Mouse (Mus musculus) adrenal gland, adult 8-10 months (tissue): ENCODE results near the gene Mroh8. TPM values are rescaled to one million over a fixed set of nuclear protein-coding genes. Genes with fewer than 3 reads are reported as not detected.

Source experiments
- DNase-seq: peaks from one replicate; pipeline ENCODE4 v3.0.0; 2022
- total RNA-seq, 4 experiments: library from RNA; stranded (reverse); gene quantifications; 2 replicates each; pipeline ENCODE4 v1.2.4; 2022

Gene Mroh8
- total RNA-seq, result under 1 TPM; 0.17 to 0.89 (median 0.31) TPM

DNA sequence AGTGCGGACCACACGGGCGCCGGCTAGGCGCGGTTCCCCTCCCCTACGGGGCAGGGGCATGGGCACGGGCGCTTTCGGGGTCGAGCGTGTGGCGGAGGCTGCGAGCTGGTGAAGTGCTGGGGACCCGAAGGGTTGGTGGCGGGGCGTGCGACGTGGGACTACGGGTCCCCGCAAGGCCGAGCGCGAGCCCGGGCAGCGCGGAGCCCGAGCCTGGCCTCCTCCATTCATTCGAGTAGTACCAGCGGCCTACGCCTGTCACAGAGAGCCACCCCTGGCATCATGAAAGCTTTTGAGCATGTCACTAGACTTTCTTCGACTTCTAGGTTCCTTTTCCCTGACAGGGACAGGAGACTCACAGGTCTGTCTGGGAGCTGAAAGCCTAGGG is at the start of gene Mroh8:
Gene Mroh8 (minus strand): TSS at position 134 of the 385 bp plus-strand sequence.
- DNase-seq, result no peak

DNA sequence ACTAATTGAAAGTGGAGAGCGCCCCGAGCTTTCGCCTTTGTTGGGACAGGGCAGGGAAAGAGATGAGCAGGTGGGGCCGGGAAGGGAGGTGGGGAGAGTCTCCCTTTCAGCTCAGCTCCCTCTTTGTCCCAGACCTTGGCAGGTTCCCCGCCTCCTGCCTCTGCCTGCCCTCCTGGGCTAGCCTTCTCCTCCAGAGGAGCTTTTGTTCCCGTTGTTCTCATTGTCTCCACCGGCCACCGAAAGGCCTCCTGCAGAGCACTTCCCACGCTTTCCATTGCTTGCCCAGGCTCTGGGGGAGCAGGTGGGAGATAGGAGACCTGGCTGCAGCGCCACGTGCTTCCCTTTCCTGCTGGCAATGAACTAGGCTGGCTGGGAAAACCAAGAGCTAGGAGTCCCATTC is 49.2 kb upstream of the Mroh8 start:
- no peak for DNase-seq

DNA sequence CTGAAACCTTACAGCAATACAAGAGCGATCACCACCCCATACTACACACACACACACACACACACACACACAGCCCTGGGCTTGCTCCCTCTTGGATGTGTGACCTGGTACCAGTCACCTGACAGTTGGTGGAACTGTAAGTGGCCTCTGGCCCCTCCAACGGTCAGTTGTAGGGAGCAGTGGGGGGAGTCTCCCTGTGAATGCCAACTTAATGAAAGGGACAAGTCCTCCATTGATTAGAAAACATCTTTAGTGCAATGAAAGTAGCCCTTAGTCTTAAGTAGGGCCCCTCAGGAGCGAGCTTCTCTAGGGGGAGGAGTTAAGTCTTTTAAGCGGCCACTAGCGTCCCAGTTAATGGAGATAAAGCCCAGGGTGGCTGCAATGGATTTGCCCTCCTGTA is 48.8 kb upstream of the Mroh8 start:
- DNase-seq, result no peak

DNA sequence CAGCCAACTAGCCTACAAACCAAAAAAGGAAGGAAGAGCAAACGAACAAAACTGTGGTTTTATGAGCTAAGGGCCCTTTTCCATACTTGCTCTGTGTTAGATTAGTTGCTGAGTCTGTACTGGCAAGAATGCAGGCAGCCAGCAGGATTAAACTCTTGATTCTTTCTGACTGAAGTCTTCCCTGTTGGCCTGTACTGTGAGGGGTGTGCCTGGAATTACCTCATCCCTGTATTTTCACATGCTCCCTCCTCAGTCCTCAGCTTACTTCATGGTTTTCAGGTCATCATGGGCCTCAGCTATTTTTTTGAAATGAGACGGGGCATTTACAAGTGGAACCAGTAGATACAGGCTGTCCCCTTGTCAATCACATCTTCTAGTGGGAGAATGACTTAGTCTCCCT is 45.9 kb upstream of the Mroh8 start:
- DNase-seq, result no peak

DNA sequence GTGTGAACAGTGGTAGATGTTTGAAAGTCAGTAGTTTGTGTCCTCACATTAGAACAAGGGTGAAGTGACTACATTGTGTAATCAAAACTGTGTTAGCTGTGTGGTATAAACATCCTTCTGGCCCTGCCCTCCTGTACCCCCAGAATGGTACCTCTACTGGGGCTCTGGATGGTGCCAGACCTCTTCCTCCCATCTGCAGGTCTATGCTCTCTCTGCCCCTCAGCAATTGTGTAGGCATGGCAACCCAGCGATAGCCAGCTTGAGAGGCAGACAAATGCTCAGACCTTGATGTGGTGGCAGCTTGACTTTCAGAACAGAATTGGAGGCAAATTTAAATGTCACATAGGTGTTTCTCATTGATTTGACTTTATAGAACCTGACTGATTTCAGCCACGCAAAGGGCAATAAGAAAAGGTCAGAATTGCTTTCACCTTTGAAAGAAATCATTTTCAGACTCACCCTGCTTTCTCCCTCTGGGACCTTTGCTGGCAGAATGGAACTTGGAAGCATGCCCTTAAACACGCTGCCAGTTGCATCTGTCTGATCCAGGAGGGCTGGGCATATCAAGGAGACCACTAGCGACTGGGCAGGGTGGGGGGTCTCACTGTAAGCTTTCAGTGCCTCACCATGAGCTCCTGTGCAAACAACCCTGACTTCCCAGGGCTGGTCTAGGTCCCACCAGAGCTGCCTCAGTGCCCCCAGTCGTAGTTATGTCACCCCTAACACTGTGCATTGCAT is 42.8 kb upstream of the Mroh8 start:
- no peak for DNase-seq

DNA sequence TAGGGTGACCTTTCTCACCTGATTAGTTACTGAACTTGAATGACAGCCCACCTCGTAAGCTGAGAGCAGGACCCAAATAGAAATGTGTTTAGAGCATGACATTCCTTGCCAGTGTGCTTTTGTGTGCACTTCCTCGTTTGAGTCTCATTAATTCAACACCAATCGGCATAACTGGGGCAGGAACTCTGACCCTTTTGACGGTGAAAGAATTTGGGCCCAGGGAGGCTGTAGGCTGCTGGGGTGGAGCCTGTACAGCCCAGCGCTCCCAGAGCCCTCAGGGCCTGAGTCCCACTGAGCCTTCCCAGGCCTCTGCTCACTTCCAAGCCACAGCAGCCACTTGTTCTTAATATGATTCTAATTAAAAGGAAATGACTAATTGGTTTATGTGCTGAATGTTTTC is 41.5 kb upstream of the Mroh8 start:
- no peak for DNase-seq

DNA sequence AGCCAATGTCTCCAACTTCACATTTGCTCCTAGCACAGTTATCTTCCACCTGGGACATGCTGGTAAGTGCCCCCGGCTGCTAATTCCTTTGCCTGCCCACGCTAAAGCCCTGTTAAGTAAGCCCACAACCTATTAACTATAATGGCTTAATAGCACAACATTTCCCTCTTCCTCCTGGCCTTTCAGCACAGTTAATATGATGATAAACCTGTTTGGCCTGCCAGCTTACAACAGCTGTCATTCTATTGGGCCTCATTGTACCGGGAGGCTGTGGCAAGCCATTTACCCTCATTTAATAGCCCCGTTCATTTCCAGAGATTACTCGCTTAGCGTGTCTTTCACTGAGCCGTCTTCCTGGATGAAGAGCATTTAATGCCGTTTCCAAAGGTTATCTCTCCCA is 40.8 kb upstream of the Mroh8 start:
- DNase-seq, result no peak

DNA sequence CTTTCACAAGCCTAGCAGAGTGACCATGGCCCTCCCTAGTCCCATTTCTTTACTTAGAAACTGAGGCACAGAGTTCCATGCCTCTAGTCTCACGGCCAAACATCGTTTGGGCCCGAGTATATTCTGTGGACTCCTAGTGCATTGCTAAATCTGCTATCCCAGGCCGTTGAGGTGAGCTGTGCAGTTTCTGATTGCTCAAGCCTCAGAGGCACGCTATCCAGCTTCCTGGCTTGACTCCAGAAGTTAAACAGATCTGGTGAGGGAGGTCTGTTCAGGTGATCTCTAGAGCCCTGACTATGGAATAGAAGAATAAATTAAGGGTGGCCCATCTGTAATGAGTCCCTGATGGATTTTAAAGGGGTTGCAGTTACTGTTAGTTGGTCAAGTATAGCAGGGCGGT is 37.9 kb upstream of the Mroh8 start:
- DNase-seq, result no peak

DNA sequence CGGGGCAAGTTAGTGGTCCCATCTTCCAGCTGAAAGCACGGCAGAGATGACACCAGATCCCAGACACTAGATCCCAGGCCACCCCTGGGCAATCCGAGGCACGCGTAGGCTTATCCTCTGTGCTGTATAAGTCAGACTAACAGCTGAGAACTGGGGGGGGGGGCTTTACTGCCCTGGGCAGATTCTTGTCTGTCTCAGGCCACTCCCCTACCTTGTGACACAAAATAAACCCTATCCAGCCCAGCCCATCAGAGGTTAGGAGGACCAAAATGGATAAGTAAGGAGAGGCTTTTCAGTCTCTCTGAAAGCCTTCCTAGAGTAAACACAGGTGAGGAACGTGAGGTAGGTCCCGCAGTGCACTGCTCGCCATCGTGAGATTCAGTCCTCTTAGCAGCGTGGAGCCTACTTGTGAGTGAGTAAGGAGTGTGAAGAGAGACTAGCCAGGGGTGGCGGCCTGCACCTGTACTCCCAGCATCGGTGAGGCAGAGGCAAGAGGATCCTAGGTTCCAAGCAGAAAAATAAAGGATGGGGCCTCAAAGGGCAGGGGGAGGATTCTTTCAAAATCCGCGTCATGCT is 37.1 kb upstream of the Mroh8 start:
- no peak for DNase-seq

DNA sequence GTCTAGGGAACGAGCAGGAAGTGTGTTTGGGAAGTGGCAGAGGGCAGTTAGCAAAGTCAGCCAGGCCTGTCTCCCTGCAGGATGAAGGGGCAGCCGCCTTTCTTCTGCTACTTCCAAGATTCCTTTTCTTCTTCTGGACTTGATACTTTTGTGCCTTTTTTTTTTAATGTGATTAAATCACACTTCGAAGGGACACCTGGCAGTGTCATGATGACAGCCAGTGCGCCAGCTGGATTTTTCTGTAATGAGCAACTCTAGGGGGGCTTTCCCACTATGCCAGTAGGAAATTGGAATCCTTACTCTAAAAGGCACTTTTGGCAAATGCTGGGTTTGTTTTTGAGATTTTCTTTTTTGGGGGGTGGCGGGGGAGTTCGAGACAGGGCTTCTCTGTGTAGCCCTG is 36.1 kb upstream of the Mroh8 start:
- DNase-seq, result no peak

DNA sequence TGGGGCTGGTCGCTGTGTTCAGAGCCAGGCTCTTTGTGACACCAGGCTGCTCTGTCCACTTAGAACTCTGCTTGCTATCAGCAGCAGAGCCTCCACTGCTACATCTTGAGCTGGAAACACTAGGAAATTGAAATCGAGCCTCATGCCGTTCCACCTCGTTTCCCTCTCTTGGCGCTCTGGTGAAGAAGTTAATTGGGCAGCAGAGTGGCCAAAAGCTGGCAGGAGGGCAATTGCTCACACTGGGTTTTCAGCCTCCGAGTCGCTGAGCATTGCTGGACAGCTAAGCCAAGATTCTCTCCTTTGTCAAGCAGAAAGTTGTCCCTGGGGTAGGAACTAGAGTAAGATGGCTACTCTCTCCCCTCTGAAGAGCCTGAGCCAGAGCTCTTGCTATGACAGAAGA is 35.0 kb upstream of the Mroh8 start:
- no peak for DNase-seq

DNA sequence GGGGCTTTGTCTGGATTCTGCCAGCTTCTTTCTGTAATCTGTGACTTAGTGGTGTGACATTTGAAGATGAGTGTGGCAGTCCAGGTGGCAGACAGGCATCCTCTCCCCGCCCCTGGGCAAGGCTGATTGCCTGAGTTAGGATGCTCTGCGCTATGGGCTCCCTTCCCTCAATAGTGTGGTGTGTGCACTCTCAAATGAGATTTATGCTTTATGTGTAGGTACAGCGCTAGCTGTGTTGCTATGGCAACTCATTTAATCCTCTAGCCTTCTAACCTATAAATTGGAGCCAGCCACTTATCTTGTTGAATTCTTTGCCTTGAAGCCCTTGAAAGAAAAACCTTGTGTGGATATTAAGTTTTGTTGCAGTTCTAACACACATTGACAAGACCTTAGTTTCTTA is 34.4 kb upstream of the Mroh8 start:
- no peak for DNase-seq

DNA sequence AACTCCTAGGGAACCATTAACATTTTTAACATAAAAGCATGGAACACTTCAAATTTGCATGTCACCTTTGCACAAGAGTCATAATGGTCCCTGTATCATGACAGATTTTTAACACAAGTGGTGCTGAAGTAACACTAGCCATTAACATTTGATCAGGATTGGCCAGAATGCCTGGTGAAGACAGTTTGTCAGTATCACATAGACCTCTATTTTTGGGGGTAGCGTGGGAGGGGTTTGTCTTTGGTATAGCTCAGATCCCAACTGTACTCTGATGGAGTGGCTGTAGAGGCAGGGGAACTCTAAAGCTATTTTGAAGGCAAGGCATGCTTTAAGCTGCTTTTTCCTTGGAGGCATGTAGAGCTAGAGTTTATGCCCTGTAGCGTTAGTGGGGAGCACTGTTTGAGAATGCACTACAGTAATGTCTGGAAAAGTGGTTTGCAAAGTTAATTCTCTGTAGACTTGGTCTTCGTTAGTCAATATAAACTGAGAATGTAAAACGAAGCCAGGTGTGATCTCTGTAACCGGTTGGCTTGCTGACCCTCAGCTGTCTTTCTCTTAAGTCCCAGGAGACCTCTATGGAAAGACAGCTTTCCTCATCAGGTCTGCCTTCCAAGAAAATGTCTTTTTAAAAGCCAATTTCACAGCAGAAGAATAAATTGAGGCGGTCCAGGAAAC is 31.8 kb upstream of the Mroh8 start:
- DNase-seq, result no peak

DNA sequence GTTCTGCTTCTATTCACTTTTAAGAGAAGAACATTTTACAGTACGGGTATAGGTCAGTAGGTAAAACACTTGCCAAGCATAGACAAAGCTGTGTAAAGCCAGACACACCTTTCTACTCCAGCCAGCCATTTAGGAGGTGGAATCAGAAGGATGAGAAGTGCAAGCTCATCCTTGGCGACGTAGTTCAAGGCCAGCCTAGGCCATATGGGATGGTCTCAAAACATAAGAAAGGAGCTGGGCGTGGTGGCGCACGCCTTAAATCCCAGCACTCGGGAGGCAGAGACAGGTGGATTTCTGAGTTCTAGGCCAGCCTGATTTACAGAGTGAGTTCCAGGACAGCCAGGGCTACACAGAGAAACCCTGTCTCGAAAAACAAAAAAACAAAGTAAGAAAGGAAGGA is 30.3 kb upstream of the Mroh8 start:
- no peak for DNase-seq

DNA sequence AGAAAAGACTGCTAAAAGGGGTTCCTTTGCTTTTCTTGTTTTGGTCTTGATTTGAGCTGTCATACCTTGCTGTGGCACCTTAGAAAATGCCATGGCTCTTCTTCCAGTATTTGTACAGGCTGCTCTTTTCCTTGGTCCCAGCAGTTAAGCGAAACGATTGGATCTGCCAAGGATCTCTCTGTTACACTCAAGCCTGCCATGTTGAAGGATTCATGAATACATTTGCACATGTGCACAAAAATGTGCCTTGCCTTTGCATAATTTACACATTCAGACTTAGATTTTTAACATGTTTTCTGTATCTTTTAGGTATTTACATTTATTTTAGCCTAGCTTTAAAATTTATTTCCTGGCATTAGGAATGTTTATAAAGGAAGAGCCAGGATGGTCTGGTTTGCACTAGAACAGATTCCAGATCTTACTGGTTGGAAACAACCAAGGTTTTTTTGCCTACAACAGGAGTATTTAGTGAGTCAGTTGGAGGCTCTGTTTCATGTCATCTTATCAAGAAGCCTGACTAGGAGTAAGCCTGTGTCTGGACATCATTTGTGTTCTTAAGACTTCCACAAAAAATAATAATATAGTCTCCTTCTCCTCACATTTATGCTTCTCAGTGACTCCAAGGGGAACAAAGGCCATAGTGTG is 29.0 kb upstream of the Mroh8 start:
- DNase-seq, result no peak

DNA sequence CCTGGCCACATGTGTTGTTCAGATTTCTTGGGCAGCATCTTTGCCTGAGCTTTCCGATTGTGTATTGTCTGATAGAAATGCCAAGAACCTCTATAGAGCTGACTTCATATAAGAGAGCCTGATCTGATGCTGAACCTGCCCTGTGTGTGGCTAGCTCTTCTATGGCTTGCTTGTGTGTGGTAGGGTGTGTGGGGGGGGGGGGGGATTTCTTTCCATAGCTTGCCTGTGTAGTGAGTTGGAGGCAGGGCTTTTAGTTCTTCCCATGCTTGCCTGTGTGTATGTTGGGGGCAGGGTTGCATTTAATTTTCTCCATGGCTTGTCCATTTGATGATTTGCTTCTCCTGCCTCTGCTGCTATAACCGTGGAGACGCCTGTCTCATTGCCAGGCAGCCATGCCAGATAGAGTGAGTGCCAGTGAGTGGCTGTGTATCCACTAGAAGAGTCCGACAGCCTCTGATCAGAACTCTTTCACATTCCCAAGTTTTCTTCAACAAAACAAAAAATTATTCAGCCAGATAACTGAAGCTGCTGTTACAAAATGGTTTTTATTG is 28.4 kb upstream of the Mroh8 start:
- DNase-seq, result no peak

DNA sequence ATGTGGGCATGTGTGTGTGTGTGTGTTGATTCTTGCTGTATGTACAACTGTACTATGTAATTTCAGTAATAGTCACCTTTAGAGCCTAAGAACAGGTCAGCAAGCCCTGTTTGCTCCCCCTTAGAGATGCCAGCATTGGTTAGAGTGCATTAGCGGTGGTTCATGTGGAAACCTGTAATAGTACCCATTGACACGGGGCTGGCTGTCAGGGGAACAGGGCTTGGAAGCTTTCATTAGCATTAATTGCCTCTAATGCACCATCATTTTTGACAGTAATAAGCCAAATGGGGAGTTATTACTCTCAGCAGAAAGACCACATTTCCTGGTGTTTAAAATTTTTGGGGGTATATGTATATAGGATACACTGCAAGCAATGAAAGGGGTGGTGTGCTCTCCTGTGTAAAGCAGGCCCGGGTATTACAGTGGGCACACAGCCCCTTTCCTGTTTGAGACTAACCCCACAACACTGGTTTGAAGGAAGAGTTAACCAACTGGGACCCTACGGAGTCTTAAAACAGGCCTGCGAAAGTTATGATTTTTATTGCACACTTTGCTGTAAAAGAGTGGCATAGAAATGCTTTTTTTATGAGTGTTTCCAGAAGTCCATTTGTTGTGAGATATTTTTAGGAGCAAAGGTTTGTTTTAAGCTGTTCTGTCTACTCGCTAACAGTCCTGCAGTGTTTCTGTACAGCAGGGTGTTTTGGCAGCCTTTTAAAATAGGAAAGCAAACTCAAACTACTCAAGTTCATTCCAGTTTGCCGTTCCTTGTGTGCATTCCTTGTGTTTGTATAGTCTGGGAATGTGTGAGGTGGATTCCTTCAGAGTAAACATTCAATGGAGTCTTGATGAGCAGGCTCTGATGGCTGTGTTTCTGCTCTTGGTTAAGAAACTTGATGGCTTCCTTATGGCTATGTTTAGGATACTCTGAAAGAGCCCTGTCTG is 27.0 kb upstream of the Mroh8 start:
- DNase-seq, result no peak

DNA sequence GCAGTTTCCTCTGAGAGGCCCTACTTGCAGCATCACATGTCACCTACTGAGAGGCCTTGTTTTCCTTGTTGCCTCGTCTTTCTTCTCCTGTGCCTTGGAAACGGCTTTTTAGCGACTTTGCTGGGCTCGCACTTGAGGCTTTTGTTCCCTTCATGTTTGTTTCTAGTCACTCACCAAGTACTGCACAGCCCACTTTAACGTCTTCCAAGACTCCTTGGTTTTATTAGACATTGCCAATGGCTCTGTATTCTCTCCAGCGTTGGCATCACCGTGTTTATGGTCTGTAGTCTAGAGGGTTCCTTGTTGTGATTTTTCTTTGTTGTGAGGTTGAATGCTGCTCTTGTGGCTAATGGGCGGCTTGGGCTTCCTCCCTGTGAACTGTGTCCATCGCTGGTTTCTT is 23.7 kb upstream of the Mroh8 start:
- DNase-seq, result no peak

DNA sequence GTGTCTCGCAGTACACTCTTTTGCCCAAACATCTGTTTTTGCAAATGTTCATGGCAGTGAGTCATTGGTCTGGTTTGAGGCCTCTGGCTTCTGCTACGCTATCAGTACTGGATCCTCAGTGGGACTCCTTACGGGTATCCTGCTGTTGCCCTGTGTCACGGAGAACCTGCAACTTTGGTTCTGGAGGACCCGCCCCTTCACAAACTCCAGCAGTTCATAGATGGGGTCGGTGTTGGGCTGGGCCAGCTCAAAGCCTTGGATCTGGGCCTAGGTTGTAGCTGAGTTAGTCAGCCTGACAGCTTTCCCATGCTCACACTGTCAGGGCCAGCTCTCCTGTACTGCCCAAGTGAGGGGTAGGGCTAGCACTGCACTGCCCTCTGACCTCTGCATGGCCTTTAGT is 20.7 kb upstream of the Mroh8 start:
- no peak for DNase-seq

DNA sequence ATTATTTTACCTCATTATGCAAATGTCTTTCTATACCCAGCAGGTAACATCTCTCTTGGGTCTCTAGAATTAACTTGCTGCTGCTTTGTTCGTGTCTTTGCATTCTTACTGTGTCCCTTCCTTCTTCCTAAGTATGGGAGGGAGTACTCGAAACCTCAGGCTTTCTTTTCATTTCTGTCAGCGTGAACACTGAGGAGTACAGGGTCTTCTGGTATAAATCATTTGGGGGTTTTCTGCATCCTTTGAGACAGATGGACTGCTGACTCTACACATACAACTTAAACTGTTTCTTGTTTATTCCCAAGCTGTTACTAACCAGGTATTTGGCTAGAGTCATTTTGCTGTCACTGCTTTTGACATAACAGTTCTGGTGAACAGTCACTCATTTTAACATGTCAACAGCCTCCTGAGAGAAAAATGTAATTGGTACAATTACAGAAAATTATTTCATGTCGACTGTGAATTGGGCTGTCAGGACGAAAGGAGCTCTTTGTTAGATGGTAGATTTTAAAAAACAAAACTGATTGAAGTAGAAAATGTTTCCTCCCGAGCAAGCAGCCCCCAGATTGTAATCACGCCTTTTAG is 16.8 kb upstream of the Mroh8 start:
- DNase-seq, result no peak

DNA sequence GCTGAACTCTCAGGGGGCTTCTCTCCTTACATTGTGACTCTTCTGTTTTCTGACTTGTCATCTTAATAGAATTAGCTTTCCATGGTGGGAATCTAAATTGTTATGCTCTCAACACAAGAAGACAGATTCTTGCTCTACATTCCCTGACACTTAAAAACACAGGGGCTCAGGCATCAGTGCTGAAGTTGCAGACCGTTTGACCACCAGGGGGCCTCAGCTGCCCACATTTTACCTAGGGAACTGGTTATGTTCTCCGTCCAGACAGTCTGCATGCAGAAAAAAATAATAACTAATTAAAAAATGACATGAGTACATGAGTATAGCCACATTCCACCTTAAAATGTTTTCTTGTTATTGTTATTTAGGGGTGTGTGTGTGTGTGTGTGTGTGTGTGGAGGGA is 12.7 kb upstream of the Mroh8 start:
- DNase-seq, result peak; percentile 31

DNA sequence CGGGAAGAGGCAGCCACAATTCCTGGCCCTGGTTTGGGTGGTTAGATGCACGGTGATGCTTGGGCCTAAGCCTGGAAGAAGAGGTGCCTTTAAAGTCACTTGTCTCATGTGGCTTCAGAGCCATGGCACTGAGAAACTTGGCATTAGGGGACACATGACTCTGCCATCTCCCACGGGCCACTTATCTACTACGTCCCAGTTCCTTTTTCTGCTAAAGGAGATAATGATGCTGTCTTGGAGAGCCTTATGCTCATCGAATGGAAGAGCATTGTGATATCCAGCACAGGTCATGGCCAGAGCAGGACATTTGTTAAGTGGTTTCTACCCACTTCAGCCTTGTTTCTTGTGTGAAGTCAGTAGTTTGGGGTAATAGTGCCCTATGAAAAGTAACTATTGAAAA is 9.6 kb upstream of the Mroh8 start:
- no peak for DNase-seq
